Mouse (Mus musculus) ovary, adult 2 months (tissue): ENCODE results near the gene Olfr914. TPM values are rescaled to one million over a fixed set of nuclear protein-coding genes. Genes with fewer than 3 reads are reported as not detected.

Source experiments
- polyA plus RNA-seq: library from polyadenylated mRNA; depleted of rRNA; stranded (reverse); fragments of >200 nt; gene quantifications from 2 replicates; pipeline ENCODE4 v1.2.3, GENCODE M21; 2012; rRNA removed

The Olfr914 gene
- polyA plus RNA-seq: not detected in 2 replicates

DNA sequence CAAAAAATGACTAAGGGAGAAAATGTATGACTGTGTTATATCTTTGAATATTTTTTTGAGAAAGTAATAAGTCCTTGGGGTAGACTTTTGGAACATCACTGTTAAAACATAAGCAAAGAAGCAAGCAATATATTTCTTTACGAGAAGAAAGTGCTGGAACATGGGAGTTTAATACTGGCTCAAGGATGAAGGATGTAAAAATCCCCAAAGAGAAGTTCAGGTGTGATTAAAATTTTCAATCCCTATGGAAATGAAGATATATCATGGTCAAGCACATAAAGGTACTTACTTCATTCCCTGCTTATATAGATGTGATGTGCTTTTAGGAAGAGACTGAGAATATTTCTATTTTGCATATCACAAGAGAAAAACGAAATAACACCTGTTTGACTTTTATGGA lies at the start of gene Olfr914:
TSS of gene Olfr914 (plus strand) at position 301 of the 400 bp plus-strand sequence.

DNA sequence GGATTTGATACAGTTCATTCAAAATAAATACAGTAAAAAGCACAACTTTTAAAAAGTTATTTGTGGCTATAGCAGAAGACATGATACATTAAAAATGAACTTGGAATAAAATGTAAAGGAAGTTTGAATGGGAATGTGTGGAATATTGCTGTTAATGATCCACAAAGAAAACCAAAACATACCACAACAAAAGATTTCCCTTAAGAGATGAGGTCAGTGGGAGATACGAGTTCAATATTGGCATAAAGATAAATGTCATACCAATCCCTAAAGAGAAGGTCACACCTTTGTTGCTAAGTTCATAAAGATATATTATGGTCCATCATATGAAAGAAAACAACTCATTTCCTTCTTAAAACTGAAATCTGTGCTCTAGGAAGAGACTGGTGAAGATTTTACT lies 25.0 kb upstream of the Olfr914 start, which contains the start of gene Olfr912:
TSS of gene Olfr912 (plus strand) at position 301 of the 400 bp plus-strand sequence.

DNA sequence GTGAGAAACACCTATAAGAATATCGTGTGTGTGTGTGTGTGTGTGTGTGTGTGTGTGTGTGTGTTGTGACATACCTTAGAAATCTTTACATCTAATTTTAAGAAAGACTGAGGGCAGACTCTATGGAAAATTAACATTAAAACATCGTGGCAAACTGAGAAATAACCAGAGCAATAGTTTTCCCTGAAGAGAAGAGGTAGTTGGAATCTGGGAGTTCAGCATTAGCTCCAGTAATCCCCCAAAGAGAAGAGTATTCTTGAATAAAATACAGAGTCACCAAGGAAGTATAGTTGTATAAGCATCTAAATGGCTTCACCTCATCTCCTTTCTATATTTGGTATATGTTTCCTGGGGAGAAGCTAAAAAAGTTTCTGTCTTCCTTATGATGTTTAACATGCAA lies 12.4 kb upstream of the Olfr914 start, which contains the start of gene Olfr913:
TSS of gene Olfr913 (plus strand) at position 301 of the 400 bp plus-strand sequence.

DNA sequence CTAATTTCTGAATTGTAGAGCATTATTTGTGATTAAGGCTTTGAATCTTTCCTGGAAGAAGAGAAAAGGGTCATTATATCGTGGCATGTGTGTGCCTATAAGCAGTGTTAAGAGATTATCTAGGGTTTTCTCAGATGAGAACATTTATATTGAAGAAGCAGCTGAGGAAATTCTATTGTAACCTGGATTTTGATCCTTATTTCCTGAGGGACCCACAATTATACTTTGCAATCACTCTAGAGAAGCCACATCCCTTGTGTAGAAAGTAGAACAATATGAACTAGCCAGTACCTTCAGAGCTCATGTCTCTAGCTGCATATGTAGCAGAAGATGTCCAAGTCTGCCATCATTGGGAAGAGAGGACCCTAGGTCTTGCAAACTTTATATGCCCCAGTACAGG lies 54.9 kb downstream of the Olfr914 start, which contains the start of gene Olfr916:
TSS of gene Olfr916 (minus strand) at position 101 of the 400 bp plus-strand sequence.

Other genes starting within 250 kb of the Olfr914 start
- gene Olfr250, start 238.2 kb upstream of the Olfr914 start, polyA plus RNA-seq: not detected in 2 replicates
- not detected in 2 replicates for gene Olfr251, start 228.0 kb upstream of the Olfr914 start, polyA plus RNA-seq
- not detected in 2 replicates for gene Olfr147, start 203.4 kb upstream of the Olfr914 start, polyA plus RNA-seq
- not detected in 2 replicates for gene Olfr901, start 175.6 kb upstream of the Olfr914 start, polyA plus RNA-seq
- gene Olfr902, start 157.4 kb upstream of the Olfr914 start, polyA plus RNA-seq: not detected in 2 replicates
- gene Olfr904, start 142.0 kb upstream of the Olfr914 start, polyA plus RNA-seq: not detected in 2 replicates
- not detected in 2 replicates for gene Olfr905, start 134.0 kb upstream of the Olfr914 start, polyA plus RNA-seq
- not detected in 2 replicates for gene Olfr906, start 118.0 kb upstream of the Olfr914 start, polyA plus RNA-seq
- gene Olfr907, start 109.3 kb upstream of the Olfr914 start, polyA plus RNA-seq: not detected in 2 replicates
- gene Olfr911-ps1, start 83.5 kb upstream of the Olfr914 start, polyA plus RNA-seq: not detected in 2 replicates
- gene Olfr910, start 67.3 kb upstream of the Olfr914 start, polyA plus RNA-seq: not detected in 2 replicates
- not detected in 2 replicates for gene Olfr912, start 24.9 kb upstream of the Olfr914 start, polyA plus RNA-seq
- not detected in 2 replicates for gene Olfr913, start 12.3 kb upstream of the Olfr914 start, polyA plus RNA-seq
- gene Olfr916, start 54.8 kb downstream of the Olfr914 start, polyA plus RNA-seq: not detected in 2 replicates
- gene Olfr917, start 60.7 kb downstream of the Olfr914 start, polyA plus RNA-seq: not detected in 2 replicates
- not detected in 2 replicates for gene Olfr918, start 69.5 kb downstream of the Olfr914 start, polyA plus RNA-seq
- not detected in 2 replicates for gene Olfr919, start 98.6 kb downstream of the Olfr914 start, polyA plus RNA-seq
- gene Vwa5a, start 113.2 kb downstream of the Olfr914 start, polyA plus RNA-seq: 15.2 and 15.4 TPM in 2 replicates
- 0.16 and 0.20 TPM in 2 replicates for gene Olfr920, start 147.2 kb downstream of the Olfr914 start, polyA plus RNA-seq
- not detected in 2 replicates for gene Olfr921, start 168.0 kb downstream of the Olfr914 start, polyA plus RNA-seq
- gene Olfr922, start 209.5 kb downstream of the Olfr914 start, polyA plus RNA-seq: not detected in 2 replicates
- not detected in 2 replicates for gene Olfr923, start 221.4 kb downstream of the Olfr914 start, polyA plus RNA-seq
- not detected in 2 replicates for gene Olfr924, start 239.3 kb downstream of the Olfr914 start, polyA plus RNA-seq
- gene Olfr26, start 250.0 kb downstream of the Olfr914 start, polyA plus RNA-seq: not detected in 2 replicates